Mouse (Mus musculus): ENCODE data around the gene Prr3.
A peak's percentile ranks its signal among the peaks of the same experiment; 100 is the strongest.
"Not testable (repeated sequence)": the region's sequence is repeated elsewhere in the genome, so short reads cannot be mapped to it uniquely, and the experiment has no call there.

Prr3 gene

DNA sequence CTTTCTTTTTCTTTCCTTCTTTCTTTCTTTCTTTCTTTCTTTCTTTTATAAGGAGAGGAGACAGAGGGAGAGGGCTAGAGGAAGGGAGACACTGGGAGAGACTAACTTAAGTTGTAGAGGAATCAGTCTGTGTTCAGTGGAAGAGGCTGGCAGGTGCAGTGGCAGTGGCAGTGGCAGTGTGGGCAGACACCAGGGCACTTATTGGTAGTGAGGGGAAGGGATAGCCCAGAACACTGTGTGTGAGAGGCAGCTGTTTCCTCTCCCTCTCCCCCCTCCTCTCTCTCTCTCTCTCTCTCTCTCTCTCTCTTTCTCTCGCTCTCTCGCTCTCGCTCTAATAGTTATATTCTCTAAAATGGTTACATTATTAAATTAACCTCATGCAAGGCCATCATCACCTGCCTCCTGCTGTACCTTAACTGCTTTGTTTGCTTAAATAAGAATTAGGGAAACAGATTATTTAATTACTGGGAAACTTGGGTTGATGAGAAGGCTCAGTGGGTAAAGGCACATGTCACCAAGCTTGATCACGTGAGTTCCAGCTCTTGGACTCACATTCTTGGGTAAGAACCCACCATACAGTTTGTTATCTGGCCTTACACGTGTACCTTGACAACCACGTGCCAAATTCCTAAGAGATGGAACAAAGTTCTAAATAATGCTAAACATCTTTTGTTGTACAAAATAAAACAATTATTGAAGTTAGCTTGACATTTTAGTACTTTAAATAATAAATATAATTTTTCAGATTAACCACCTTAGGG lies 18.7 kb upstream of the Prr3 start:
- DNase-seq (ENCODE audit: low spot score) = no peak

DNA sequence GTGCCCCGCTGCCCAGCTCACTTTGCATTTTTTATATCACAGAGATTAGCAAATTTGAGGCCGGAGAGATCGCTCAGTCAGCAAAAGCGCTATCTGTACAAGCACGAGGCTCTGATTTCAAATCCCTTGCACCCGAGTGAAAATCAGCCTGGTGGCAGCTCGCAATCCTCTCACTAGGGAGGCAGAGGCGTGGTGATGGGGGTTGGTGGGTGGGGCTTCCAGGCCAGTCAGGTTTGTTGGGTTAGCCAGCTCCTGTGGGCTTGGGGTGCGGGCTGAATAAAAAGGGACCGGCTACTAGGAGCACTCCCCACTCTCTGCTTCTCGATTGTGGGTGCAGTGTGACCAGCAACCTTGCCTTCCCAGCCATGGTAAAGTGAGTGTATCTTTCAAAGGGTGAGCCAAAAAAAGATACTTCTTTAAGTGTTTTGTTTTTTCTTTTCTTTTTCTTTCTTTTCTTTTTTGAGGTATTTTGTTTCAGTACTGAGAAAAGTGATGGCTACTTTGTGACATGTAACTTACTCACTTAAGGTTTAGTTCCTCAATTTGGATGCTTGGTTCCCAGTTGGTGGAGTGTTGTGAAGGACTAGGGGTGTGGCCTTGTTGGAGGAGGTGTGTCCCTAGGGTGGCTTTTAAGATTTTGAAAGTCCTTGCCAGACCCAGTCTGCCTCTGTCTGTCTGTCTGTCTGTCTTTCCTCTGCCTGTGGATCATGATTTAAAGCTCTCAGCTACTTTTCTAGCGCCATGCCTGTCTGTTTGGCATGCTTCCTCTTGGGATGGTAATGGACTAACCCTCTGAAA lies 17.9 kb upstream of the Prr3 start:
- DNase-seq (ENCODE audit: low spot score) = no peak

DNA sequence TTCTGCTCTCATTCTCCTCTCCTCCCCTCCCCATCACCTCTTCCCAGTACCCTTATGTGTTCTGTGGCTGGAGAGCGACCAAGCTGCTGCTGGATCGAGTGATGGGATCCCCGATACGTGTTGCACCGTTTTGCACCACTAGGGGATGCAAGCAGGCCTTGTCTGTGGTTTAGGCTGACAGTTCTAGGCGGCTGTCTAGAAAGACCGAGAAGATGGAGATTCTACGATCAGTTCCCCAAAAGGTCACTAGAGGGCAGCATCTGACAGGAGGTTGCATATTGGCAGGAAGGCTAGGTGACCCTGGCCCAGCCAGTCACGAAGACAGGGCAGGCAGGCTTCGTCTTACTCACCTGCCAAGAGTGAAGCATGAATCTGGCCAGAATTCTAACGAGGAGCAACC lies 16.9 kb upstream of the Prr3 start:
- DNase-seq (ENCODE audit: low spot score) = peak; percentile 97

DNA sequence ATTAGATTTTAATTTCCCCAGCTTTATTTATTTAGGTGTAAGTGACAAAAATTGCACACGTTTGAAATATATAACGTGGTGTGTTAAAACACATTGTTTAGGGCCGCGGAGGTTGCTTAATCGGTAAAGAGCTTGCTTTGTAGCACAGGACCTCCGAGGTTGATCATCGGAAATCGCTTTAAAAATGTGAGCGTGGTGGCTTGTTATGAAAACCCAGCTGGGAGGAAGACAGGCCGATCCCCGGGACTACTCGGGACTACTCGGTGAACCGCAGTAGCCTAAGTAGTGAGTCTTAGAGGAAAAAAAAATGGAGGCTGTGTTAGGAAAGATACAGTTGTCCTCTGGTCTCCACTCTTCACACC lies 14.8 kb upstream of the Prr3 start:
- no peak for DNase-seq (ENCODE audit: low spot score)

DNA sequence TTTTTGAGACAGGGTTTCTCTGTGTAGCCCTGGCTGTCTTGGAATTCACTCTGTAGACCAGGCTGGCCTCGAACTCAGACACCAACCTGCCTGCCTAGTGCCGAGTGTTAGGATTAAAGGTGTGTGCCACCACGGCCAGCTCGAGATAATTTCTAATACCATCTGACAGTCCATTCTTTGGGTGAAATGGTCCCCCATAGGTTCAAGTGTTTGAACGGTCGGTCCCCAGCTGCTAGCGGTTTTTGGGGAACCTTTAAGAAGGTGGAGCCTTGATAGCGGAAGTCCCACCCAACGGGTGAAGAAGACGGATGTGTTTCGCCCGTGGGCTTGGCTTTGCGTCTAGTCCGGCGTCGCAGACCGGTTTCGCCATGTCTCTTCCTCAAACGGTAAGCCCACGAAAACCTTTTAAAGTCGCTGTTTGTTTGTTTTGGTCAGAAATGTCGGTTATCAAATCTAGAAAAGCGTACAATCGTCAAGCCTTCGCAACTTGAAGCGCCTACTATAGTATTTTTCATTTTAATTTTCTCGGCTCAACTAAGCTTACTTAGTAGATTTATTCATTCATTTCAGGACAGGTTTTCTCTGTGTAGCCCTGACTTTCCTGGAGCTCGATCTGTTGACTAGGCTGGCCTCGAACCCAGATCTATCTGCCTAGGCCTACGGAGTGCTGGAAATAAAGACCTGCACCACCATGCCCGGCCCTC lies 14.3 kb upstream of the Prr3 start:
- peak; percentile 58 for DNase-seq (ENCODE audit: low spot score)

DNA sequence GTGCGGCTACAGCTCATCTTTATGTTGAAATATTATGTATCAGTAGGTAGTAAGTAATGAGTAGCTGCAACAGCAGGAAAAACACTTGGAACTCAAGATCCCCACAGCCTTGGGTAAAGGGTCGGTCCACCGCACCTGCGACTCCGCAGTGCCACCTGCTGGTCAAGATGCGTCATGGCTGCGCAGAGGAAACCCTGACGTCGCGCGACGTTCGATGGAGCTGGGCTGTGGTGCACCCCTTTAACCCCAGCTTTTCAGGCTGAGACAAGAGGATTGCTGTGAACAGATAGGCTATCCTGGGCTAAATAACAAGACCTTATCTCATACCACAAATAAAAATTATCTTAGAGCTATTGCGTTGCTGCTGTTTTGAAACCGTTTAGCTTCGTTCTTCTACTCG lies 13.6 kb upstream of the Prr3 start:
- DNase-seq (ENCODE audit: low spot score) = no peak

DNA sequence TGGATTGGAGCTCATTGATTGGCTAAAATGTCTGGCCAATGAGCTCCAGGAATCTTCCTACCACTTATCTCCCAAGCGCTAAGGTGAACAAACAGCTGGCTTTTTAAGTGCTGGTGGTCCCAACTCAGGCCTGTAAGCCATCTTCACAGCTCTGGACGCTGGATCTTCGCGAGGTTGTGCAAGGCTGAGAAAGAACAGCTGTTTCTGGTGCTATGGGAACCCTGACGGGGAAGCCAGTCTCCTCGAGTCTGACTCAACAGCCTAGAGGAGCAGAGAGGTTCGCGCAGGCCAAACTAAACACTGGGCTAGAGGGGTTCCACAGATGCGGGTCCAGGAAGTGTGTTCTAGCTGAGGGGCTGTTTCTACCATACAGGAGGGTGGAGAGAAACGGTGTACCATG lies 11.7 kb upstream of the Prr3 start:
- no peak for DNase-seq (ENCODE audit: low spot score)

DNA sequence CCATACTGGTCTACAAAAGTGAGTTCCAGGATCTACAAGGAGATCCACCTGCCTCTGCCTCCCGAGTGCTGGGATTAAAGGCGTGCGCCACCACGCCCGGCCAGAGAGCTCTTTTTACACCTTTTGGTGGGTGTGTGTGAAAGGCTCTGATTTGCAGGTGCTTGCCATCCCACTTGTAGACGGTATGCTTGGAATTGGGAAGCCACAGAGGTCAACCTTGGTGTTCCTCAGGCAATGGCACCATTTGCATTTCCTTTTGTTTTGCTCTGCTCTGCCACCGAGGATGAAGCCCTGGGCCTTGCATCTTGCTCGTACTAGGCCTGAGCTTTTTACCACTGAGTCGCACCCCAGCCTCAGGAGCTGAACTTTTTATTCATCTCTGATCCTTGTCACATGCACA lies 1.7 kb upstream of the Prr3 start:
- no peak for DNase-seq (ENCODE audit: low spot score)

DNA sequence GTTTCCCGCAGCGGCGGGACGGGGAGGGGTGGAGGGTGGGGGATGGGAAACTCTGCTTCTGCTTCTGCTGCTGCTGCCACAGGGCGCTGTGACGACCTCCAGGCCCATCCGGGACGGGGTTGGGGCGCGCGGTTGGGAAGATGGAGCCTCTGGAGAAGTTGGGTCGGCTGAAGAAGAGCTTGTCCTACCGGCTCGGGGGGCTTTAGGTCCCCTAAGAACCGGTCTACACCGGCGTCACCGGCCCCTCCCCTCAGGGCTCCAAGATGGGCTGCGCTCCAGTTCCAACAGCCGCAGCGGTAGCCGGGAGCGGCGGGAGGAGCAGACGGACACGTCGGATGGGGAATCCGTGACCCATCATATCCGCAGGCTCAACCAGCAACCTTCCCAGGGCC lies 323 bp upstream of the Prr3 start:
- no peak for DNase-seq (ENCODE audit: low spot score)

DNA sequence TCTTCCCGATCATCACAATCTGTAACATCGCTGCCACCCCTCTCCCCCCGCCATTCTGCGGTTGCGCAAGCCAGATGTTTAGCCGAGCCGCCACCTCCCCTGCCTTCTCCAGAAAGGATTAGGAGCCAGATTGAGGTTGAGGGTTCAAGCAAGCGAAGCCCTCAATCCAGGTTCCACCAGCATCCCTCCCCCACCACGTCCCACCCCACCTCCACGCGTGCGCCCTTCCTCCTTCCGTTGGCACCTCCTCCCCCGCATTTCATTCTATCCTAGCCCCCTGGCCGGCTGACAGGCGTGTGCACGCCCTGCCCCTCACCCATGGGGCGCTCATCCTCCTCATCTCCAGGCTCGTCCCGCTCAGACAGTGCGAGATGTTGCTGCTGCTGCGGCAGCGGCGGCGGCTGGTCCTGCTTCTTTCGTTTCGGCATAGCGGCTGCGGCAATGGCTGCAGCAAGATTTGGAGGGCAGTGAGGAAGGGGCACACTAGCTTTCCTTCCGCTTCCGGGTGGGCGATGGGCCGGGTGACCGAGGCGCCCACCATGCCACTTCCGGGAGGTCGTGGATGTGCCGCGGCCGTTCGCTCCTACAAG lies 1.1 kb downstream of the Prr3 start:
- no peak for DNase-seq (ENCODE audit: low spot score)

DNA sequence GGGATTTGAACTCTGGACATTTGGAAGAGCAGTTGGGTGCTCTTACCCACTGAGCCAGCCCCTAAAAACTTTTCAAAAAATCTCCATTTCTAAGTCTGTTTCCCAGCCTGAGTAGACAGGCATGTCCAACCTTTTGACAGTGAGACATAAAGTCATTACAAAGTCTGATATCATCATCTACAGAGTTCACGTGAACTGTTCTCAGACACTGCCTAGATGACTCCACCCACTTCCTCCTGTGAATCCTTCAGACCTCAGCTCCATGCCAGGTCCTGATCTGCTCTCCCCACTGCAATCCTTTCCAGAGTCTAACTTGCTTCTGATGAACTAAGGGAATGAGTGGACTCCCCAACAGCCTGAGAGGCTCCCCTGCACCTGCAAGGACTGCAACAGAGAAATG lies 7.9 kb downstream of the Prr3 start:
- DNase-seq (ENCODE audit: low spot score) = no peak

DNA sequence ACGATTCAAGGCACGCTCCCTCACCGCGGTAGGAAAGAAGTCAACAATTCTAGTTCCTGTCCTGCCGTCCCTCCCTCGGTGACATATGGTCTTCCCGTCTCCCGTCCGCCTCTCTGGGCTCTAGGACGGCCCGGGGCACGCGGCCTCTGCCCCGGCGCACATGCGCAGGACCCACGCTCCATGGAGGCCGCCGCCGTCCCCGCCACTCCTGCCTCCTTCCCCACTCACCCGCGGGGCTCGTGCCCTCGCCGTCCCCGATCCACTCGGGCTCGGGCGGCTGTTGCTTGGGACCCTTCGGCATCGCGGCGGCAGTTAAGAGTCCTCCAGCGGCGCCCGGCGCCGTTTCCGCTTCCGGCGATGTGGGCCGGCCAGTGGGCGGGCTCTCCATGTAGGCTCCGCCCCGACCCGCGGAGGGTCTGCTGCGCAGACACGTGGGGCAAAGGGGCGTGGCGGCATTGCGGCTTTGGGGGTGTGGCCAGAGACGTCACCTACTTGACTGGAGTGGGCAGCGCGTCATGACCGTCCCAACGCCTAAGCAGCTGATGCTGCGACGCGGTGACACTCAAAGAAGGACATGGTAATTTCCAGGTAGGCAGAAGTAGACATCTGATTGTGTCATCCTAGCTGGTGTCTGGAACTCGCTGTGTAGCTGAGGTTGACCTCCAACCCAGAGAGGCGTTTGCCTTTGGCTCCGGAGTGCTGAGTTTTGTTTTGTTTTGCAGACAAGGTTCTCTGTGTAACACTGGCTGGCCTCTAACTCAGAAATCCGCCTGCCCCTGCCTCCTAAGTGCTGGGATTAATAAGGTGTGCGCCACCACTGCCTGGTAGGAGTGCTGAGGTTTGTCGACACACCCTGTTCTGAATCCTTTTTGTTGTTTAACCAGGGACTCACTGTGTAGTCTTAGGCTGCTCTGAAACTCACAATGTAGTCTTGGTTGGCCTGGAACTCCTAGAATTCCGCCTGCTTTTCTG lies 10.3 kb downstream of the Prr3 start, which contains the start of gene Abcf1:
TSS of gene Abcf1 (minus strand) at position 344 of the 972 bp plus-strand sequence.
- DNase-seq (ENCODE audit: low spot score) = peak; percentile 92

DNA sequence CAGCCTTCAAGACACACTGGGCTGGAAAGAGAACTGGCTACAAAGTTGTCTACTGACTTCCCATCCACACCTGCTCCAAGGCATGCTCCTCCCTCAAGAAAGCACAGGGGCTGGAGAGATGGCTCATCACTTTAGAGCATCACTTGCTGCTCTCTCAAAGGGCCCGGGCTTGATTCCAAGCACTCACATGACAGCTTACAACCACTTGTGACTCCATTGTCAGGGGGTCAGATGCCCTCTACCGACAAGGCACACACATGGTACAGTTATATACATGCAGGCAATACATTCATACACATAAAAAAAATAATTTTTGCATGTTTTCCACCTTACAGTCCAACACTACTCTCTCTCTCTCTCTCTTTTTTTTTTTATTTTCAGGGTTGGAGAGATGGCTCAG lies 12.4 kb downstream of the Prr3 start:
- DNase-seq (ENCODE audit: low spot score) = no peak

DNA sequence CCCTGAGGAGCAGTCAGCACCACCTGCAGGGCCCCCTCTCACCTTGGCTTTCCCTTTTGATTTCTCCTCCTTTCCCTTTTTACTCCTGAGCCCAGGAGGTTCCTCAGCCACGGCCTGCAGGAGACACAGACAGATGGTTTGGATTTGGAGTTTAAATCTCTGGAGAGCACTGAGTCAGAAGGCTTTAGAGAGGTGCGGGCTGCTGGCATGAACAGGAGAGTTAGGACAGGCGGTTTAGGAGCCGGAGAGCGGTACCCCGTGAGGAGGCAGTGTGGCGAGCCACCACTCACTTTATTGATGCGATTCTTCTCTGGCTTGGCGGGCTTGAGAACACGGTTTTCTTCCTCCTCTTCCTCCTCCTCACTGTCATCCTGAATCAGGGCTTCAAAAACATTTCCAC lies 16.8 kb downstream of the Prr3 start:
- no peak for DNase-seq (ENCODE audit: low spot score)

DNA sequence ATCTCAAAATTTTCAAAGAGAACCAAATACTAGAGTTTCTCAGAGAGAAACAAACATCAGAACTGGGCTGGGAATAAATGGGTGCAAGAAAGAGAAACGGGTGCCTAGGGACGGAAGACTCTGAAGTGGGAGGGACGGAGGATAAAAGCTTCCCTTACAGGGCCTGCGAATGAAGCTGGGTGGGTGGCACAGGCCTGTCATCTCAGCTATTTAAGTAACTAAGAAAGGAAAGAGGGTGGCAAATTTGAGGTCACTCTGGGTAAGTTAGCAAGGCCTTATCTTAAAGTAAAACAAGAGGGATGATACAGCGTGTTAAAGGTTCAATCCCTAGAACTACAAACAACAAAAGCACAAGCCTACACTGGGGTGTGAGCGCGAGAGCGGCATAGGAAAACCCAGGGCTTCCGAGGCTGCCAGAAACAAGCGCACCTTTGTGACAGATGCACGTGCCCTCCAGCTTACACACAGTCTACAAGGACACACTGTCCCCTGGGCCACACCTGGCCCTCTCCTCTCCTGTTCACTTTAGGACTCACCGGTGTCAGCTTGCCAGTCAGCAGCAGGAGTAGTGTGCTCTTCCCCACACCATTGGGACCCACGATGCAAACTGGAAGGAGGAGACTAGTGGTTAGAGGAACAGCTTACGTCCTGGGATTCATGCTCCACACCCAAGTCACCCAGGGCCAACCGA lies 21.4 kb downstream of the Prr3 start:
- DNase-seq (ENCODE audit: low spot score) = no peak

DNA sequence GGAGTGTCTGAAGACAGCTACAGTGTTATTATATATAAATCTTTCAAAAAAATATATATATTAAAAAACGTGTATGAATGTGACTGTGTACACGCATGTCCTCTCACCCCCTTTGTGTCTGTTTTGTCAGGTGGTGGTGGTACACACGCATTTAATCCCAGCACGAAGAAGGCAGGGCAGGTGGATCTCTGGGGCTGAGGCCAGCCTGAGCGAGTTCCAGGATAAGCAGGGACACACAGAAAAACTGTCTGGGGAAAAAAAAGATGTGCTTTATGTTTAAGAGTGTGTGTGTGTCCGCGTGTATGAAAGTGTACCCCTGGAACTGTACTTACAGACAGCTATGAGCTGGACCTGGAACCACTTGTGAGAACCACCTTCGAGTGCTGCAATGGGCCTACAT lies 25.4 kb downstream of the Prr3 start:
- DNase-seq (ENCODE audit: low spot score) = no peak

DNA sequence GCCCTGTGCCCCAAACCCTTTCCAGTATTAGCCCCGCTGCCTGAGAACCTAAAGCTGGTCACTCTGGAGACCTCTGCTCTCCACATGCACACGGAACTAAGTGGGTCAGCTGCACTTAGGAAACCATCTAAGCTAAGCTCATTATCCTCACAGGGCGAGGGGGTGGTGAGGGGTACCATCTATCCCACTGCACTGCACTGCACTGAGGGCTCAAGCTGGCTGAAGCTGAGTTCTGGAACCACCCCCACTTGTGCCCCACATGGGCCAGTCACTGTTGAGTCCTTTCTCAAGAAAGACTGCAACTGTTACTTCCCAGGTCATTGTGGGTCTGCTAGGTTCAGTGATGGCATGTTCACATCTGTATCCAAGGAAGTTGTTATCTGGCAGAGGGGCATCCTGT lies 27.5 kb downstream of the Prr3 start:
- not testable (repeated sequence) for DNase-seq (ENCODE audit: low spot score)

DNA sequence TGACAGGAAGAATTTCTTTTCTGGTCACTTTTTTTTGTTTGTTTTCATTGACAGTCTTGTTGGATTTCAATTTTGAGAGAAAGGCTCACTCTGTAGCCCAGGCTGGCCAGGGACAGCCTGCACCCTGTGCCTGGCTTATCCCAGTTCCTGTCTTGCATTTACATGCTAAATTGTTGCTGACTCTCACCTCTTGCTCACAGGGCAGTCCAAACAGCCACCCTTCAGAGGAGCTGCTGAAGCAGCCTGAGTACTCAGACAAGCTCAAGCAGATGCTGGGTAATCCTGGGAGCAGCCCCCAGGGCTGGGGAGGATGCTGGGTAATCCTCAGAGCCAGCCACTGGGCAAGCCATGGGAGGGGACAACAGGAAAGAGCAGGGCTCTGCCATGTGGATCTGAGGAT lies 29.1 kb downstream of the Prr3 start:
- not testable (repeated sequence) for DNase-seq (ENCODE audit: low spot score)

DNA sequence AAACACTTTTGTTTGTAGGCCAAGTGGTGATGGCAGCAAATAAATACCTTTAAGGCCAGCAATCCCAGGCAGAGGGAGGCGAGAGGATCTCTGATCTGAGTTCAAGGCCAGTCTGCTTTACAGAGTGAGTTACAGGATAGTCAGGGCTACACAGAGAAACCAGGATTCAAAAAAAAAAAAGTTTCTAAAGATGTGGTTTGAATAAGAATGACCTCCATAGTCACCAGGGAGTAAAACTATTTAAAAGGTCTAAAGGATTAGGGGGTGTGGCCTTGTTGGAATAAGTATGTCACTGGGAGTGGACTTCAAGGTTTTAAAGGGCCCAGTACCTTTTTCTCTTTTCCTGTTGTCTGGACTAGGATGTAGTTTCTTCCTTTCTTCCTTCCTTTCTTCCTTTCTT lies 40.1 kb downstream of the Prr3 start:
- no peak for DNase-seq (ENCODE audit: low spot score)

DNA sequence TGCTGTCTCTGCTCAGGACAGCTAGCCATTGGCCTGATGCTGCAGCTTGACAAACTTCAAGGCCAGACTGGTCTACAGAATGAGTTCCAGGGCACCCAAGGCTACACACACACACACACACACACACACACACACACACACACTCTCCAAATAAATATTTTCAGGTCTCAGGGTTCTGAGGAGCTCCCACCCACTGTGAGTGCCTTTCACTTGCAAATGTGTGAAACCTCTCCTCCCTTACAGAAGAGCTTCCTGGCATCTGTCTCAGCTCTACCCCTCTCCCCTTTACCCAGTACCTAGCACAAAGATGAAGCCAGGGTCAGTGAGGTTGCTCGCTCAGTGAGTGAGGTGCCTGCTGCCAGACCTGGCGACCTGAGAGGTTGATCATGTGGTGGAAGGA lies 40.9 kb downstream of the Prr3 start:
- no peak for DNase-seq (ENCODE audit: low spot score)
